Mouse (Mus musculus) heart, adult 2 months (tissue): ENCODE data around the gene Msx2.

ENCODE experiments used
- CTCF ChIP-seq: fragments of 200-600 bp; IDR thresholded peaks from 2 replicates; pipeline ENCODE4 v1.8.1; 2022; ENCODE audit warnings: antibody characterized with exemption, mild to moderate bottlenecking, moderate library complexity
- EP300 ChIP-seq: fragments of 200-500 bp; IDR thresholded peaks from 2 replicates; pipeline ENCODE4 v1.6.1; 2011; ENCODE audit warnings: low read depth, low read length, control low read depth; ENCODE audit not compliant: insufficient read depth
- POLR2A ChIP-seq: fragments of 200-500 bp; IDR thresholded peaks from 2 replicates; pipeline ENCODE4 v1.6.1; 2011; ENCODE audit warnings: mild to moderate bottlenecking, low read depth, low read length, control low read depth; ENCODE audit not compliant: insufficient read depth

DNA sequence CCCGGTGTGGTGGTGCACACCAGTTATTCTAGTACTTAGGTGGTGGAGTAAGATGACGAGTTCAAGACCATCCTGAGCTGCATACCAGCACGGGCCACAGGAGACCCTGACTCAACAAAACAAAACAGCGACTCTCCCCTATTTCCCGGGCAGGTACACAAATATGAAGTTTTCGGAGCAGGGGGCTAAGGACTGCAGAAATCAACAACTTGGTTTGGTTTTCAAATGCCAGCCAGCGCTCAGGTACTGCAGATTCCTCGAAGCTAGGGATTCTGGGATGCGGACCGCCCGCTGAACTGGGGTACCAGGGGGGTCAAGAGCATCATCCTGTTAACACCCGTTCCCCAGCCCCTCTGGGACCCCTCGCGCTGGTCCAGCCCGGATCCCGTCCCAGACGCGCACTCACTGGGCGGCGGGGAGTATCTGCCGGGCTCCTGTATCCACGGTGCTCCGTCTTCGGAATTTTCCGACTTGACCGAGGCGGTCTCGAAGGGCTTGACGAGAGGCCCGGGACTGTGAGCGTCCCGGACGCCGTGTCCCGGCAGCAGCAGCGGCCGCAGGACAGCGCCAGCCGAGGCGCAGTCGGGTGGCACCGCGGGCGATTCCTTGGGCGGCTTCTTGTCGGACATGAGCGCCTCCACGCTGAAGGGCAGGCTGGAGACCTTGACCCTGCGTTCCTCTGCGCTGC is 804 bp downstream of the Msx2 start:
- TF ChIP-seq CTCF, result no peak
- no peak for TF ChIP-seq POLR2A
- no peak for TF ChIP-seq EP300
